Mouse (Mus musculus) right cerebral cortex, adult 2 months (tissue): ENCODE data around the gene Fbxo28.
A peak's percentile ranks its signal among the peaks of the same experiment; 100 is the strongest.

Experiments used
- DNase-seq, 2 experiments: peaks; one replicate each; pipeline ENCODE4 v3.0.0; 2021 to 2022; ENCODE audit warnings: low spot score in 2 of 2

Fbxo28 gene

DNA sequence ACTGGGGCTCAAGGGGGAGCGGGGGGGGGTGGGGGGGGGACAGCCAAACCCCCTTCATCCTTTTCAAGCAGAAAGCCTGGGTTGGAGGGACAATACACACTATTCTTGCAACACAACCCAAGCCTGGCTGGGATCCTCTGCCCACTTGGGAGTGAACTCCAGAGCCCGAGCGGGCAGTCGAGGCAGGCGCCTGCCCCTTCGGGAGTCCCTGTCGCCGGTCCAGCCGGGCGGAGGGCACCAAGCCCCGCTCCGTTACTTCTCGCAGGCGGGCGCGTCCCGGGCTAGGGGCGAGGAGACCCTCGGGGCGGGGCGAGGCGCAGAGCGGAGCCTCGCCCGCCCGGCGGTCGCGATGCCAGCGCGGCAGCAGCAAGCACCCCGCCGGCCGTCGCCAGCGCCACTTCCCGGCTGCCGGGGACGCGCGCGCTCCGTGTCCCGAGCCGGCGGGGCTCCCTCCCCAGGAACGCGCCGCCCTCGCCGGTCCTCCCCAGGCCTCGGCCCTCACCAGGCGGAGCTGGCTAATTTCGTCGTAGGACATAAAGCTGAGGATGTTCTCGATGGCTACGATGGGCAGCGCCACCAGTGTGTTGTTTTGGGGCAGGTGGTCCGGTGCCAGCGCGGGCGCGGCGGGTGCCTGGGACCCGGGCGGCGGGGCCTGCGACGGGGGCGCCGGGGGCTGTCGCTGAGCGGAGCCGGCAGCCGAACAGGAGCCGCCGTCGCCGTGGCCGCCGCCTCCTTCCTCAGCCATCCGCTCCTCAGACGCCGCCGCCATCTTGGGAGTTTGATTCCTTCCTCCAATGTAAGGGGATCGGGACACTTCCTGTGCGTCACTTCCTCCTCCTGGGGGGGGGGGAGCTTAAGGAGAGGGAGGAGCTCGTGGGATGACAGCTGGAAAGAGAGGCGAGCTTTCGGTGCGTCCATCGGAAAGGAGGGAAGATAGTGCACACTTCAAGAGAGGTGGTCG is at the start of gene Fbxo28:
Gene Fbxo28 (minus strand): TSS at position 809 of the 961 bp plus-strand sequence.
- DNase-seq: peak; percentile 85 to 88

DNA sequence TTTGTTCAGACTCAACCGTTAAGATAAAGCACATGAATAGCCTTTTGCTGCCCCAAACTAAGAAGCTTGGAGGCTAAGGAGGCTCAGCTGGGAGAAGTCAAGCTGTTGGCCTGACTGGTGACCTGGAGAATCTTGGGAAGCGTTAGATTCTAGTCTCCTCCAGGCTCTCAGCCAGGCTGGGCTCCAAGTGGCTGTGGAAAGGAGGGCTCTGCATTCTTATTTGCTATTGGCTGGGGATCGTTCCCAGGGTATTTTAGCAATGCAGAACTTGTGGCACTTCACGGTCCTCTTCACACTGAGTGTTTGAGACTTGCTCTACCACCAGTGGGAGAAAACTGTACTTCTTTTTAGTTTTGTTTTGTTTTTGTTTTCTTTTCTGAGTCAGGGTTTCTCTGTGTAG is 47.3 kb upstream of the Fbxo28 start:
- no peak for DNase-seq

GRCm38 (mm10) chr1:182386449-182386848 is 45.0 kb upstream of the Fbxo28 start:
- DNase-seq: no peak

- DNase-seq: no peak
Observed at GRCm38 (mm10) chr1:182383096-182383495, 41.7 kb upstream of the Fbxo28 start.

DNA sequence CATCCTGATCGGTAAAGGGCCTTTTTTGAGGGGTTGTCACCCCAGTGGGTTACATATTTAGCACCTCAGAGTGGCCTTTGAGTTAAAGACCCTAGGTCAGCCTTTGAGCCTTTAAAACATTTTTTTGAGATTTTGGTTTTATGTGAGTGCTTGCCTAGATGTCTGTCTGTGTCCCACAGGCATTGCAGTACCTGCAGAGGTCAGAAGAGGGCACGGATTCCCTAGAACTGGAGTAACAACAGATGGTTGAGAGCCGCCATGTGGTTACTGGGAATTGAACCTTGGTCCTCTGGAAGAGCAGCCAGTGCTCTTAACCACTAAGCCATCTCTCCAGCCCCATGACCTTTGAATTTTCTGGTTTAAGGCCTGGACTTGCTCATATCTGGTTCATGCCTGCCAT is 39.9 kb upstream of the Fbxo28 start:
- DNase-seq: no peak

- DNase-seq: no peak
Observed at GRCm38 (mm10) chr1:182380683-182381082, 39.3 kb upstream of the Fbxo28 start.

DNA sequence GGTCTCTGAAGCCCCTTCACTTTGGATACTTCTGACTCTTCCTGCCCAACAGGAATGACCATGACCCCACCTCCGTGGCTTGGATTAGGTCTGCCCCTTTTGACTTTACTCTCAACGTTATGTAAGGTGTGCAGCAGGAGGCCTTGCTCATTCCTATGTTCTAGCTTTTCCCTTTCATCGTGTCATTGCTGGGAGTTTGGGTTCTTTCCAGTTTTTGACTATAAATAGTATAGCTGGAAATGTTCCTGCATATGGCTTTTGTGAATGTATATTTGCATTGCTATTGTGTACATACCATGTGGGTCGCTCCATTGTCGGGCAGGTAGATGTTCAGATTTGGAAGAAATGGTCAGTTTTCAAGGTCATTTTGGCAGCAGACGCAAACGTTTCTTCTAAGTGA is 37.4 kb upstream of the Fbxo28 start:
- no peak for DNase-seq

DNA sequence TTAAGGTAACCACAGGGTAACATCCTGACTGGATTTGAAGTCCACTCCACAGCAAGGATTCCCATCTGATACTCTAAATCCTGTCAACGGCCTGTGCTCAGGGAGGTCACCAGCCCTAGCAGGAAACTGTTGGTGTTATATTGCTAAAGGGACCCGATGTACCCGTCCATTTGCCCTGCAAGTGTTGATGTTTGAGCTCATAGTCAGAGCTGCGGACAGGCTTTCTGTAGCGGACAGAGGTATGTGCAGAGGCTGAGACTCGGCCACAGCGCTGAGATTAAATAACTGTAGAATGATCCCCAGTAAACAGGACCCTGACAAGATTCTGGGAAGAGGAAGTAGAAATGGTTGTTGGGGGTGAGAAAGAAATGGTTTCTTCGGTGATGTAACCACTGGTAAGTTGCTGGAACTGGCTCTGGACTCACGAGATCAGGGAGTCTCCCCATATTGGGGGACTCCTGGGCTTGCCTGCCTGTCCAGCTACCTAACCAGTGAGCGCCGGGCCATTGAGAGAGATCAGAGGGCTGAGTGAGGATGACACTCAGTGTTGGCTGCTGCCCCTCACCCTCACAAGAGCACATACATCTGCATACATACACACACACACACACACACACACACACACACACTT is 36.9 kb upstream of the Fbxo28 start:
- DNase-seq: no peak

DNA sequence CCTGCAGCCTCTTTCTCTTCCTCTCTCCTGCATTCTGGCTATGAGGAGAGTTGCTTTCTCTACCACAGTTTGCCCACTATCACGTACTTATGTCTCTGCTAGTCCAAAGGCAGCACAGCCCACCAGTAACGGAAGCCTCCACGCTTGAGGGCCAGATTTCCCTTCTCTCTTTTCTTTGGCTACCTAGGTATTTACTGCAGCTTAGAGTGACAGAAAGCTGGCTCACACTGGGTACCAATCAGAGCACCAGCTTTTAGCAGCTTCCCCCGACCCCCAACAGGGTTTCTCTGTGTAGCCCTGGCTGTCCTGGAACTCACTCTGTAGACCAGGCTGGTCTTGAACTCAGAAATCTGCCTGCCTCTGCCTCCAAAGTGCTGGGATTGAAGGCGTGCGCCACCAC is 36.1 kb upstream of the Fbxo28 start:
- no peak for DNase-seq

- no peak for DNase-seq
Observed at GRCm38 (mm10) chr1:182376826-182377225, 35.4 kb upstream of the Fbxo28 start.

- DNase-seq: peak; percentile 19 to 23
Observed at GRCm38 (mm10) chr1:182376221-182376620, 34.8 kb upstream of the Fbxo28 start.

GRCm38 (mm10) chr1:182371891-182372290 is 30.5 kb upstream of the Fbxo28 start:
- DNase-seq: no peak

DNA sequence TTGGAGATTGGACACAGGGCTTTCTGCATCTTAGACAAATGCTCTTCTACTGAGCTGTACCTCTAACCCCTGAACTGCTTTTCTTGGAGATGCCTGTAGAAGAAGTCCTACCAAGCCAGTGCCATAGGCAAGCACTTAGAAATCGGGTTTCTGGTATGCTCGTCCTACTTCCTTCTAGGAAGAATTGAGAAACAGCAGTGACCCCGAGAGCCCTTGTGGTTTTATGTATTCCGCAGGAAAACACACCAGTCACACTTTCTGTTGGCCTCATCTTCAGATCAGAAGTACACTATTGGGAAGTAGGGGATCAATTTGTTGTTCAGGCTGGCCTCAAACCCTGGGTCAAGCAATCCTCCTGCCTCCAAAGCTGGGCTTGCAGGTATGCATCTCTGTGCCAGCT is 28.0 kb upstream of the Fbxo28 start:
- DNase-seq: no peak

DNA sequence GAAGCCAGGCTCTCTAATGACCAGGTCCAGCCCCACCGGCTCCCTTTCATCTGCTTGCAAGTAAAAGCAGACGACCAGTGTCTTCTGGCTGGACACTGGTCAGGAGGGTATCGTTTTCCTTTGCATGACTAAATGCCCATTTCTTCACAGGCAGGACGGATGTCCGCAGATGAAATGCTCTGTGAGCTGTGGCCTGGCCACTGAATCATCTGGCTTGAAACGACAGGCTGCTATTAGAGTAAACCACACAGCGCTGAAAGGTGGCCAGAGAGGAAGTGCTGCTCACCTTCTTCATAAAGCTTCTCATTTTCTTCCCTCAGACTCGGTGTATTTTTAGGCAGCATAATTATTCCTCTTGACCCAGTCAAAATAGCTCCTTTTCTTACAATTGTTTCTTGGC is 27.4 kb upstream of the Fbxo28 start:
- DNase-seq: no peak

GRCm38 (mm10) chr1:182368309-182368708 is 26.9 kb upstream of the Fbxo28 start:
- DNase-seq: no peak

GRCm38 (mm10) chr1:182363683-182364404 is 22.4 kb upstream of the Fbxo28 start:
- DNase-seq: no peak

GRCm38 (mm10) chr1:182362703-182363102 is 21.3 kb upstream of the Fbxo28 start:
- no peak for DNase-seq

- DNase-seq: no peak
Observed at GRCm38 (mm10) chr1:182358133-182358532, 16.7 kb upstream of the Fbxo28 start.

GRCm38 (mm10) chr1:182354504-182355147 is 13.2 kb upstream of the Fbxo28 start:
- DNase-seq: no peak

DNA sequence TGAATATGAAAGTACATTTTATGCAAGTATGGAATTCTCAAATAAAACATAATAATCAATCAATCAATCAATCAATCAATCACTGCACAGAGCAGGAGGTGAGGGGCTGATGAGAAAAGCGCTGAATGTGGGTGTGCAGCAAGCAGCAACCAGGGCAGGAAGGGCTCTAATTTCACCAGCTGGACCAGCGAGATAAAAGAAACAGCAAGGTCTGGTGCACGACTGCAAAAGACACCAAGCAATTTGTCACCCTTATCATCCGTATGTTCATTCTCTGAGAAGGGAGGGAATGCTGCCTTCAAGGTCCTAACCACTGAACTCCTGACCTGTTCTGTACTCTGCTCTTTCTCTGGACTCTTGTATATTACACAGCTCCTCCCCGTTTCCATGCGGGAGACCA is 8.1 kb upstream of the Fbxo28 start:
- DNase-seq: no peak

- peak; percentile 59 to 66 for DNase-seq
Observed at GRCm38 (mm10) chr1:182346491-182346890, 5.1 kb upstream of the Fbxo28 start.

- DNase-seq: no peak
Observed at GRCm38 (mm10) chr1:182345857-182346256, 4.4 kb upstream of the Fbxo28 start.
